Mouse (Mus musculus) spleen, embryonic (tissue): ENCODE results near the gene Sept9.

ENCODE experiments used
- CTCF ChIA-PET: fragments of 350-600 bp; sonication (Branson Sonifier 250); formaldehyde crosslinking; loops from one replicate; lab custom pipeline; 2022; lab: Charles Lee

Sept9 gene

GRCm38 (mm10) chr11:117392251-117392650, 192.8 kb downstream of the Sept9 start:
- CTCF ChIA-PET: no interaction called here

- CTCF ChIA-PET: no interaction called here
Measured at GRCm38 (mm10) chr11:117393715-117394114, 194.3 kb downstream of the Sept9 start.

GRCm38 (mm10) chr11:117394230-117395137, 195.0 kb downstream of the Sept9 start:
- CTCF ChIA-PET: no interaction called here

GRCm38 (mm10) chr11:117395228-117395627, 195.8 kb downstream of the Sept9 start:
- CTCF ChIA-PET: no interaction called here

GRCm38 (mm10) chr11:117396929-117397328, 197.5 kb downstream of the Sept9 start:
- CTCF ChIA-PET: interaction anchor here (0.6 kb wide), 1 partner anchor 74 kb away, joined by 3 read pairs; no protein-coding TSS in a partner anchor

GRCm38 (mm10) chr11:117397755-117398154, 198.3 kb downstream of the Sept9 start:
- CTCF ChIA-PET: no interaction called here

GRCm38 (mm10) chr11:117398191-117398590, 198.7 kb downstream of the Sept9 start:
- CTCF ChIA-PET: no interaction called here

GRCm38 (mm10) chr11:117401583-117402367, 202.3 kb downstream of the Sept9 start:
- CTCF ChIA-PET: interaction anchor here (0.6 to 0.7 kb wide), 2 partner anchors 25 to 226 kb away, joined by 3 read pairs; no protein-coding TSS in a partner anchor

GRCm38 (mm10) chr11:117402550-117402949, 203.1 kb downstream of the Sept9 start:
- CTCF ChIA-PET: interaction anchor here (0.6 to 0.7 kb wide), 3 partner anchors 24 to 269 kb away, joined by 3 read pairs; no protein-coding TSS in a partner anchor

- CTCF ChIA-PET: no interaction called here
Measured at GRCm38 (mm10) chr11:117403073-117403472, 203.6 kb downstream of the Sept9 start.

- CTCF ChIA-PET: no interaction called here
Measured at GRCm38 (mm10) chr11:117403781-117404180, 204.3 kb downstream of the Sept9 start.

GRCm38 (mm10) chr11:117406711-117407110, 207.2 kb downstream of the Sept9 start:
- CTCF ChIA-PET: interaction anchor here (0.6 kb wide), 1 partner anchor 268 kb away, joined by 6 read pairs; no protein-coding TSS in a partner anchor

- CTCF ChIA-PET: no interaction called here
Measured at GRCm38 (mm10) chr11:117407196-117407595, 207.7 kb downstream of the Sept9 start.

- CTCF ChIA-PET: no interaction called here
Measured at GRCm38 (mm10) chr11:117407651-117408441, 208.4 kb downstream of the Sept9 start.

GRCm38 (mm10) chr11:117408442-117409031, 209.1 kb downstream of the Sept9 start:
- CTCF ChIA-PET: no interaction called here

GRCm38 (mm10) chr11:117409331-117409730, 209.9 kb downstream of the Sept9 start:
- CTCF ChIA-PET: interaction anchor here (0.6 kb wide), 1 partner anchor 263 kb away, joined by 5 read pairs; no protein-coding TSS in a partner anchor

- CTCF ChIA-PET: interaction anchor here (0.6 kb wide), 1 partner anchor 262 kb away, joined by 5 read pairs; no protein-coding TSS in a partner anchor
Measured at GRCm38 (mm10) chr11:117410059-117410458, 210.6 kb downstream of the Sept9 start.

- CTCF ChIA-PET: no interaction called here
Measured at GRCm38 (mm10) chr11:117411663-117412062, 212.2 kb downstream of the Sept9 start.
